Mouse (Mus musculus) cerebellum, adult 9-11 months (tissue): Measurements from ENCODE around the gene Zfp865.
"Not testable (repeated sequence)": the region's sequence is repeated elsewhere in the genome, so short reads cannot be mapped to it uniquely, and the experiment has no call there.

Source experiments
- DNase-seq: peaks from one replicate; pipeline ENCODE4 v3.0.0; 2022

The Zfp865 gene

GRCm38 (mm10) chr7:5020000-5020681 is at the start of gene Zfp865, which contains the start of gene Ccdc106:
Gene Zfp865 (plus strand): TSS chr7:5020376.
Gene Ccdc106 (plus strand): TSS chr7:5020553.
- peak; percentile 99 for DNase-seq

GRCm38 (mm10) chr7:4971068-4971467 is 49.1 kb upstream of the Zfp865 start, which contains the start of gene Sbk3:
Gene Sbk3 (minus strand): TSS chr7:4971168.
- no peak for DNase-seq

DNA sequence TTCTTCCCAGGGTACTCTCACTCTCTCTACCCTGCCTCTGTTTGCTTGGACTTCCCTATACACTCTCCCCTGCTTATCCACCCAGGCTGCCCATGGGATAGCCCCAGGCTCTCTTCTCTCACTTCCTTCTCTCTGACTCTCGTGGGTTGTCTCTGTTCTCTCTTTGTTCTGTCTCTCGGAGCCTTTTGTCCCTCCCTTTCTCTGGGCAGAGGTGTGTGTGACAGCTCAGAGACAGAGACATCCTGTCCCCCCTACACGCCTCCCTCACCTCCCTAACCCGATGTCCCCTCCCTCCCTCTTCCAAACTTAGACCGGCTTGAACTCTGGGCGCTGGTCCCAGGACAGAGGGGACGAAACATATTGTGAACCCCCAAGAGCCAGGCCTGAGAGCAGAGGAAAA is 48.5 kb upstream of the Zfp865 start:
- DNase-seq: no peak

GRCm38 (mm10) chr7:4972321-4973047 is 47.7 kb upstream of the Zfp865 start:
- DNase-seq: no peak

GRCm38 (mm10) chr7:4975455-4975854 is 44.7 kb upstream of the Zfp865 start:
- DNase-seq: no peak

DNA sequence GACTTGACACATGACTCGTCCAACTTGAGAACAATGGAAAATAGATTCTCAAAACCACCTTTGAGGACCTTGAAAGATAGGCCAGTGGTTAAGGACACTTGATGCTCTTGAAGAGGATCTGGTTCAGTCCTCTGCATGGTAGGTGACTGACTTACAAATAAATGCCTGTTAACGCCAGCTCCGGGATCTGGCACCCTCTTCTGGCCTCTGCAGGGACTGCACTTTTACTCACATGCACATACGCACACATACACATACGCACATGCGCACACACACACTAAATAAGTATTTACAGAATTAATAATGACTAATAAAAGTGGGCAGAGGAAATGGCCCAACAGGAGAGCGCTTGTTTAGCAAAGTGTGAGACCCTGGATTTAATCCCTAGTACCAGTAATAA is 43.3 kb upstream of the Zfp865 start:
- DNase-seq: no peak

GRCm38 (mm10) chr7:4988250-4988649 is 31.9 kb upstream of the Zfp865 start:
- no peak for DNase-seq

- peak; percentile 60 for DNase-seq
Measured at GRCm38 (mm10) chr7:4993347-4993998, 26.7 kb upstream of the Zfp865 start.

- DNase-seq: peak; percentile 68
Measured at GRCm38 (mm10) chr7:4993999-4994788, 26.0 kb upstream of the Zfp865 start.

GRCm38 (mm10) chr7:4995268-4996002 is 24.7 kb upstream of the Zfp865 start:
- DNase-seq: no peak

DNA sequence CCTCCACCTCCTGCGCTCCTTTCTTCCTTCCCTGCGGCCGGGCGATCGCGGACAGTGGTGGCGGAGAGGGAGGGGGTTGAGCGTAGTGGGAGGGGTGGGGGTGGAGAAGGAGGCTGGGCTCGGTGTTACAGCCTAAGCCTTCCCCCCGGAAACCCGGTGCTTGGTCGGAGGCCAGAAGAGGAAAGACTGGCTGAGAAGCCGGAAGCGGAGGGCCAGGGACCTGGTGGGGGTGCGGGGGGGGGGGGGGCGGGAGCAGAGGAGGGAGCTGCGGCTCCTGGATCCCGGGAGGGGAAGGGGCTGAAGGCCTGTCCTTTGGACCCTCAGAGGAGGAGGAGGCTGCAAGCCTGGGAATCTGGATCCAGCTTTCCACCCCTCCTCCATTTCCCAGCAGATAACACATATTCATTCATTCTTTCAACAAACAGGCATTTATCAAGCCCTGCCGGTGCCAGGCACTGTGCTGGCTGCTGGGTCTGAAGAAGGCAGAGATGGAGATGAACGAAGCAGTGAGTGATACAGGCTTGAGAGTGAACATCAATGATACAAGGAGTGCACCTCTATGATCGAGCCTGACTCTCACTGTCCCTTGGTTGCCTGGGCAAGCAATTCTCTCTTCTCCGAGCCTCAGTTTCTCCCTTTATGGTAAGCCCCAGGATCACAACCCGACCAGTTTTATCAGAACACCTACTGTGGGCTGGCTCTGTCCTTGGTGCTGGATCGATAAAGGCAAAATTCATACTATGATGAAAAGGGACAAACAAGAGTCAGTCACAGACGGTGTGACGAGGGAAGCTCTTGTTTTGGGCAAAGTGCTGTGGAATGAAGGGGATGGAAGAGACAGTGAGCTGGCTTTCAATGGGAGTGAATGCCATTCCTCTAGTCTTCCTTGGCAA is 23.9 kb upstream of the Zfp865 start, which contains the start of gene Zfp579:
Gene Zfp579 (minus strand): TSS at position 156 of the 893 bp plus-strand sequence.
- DNase-seq: peak; percentile 94

DNA sequence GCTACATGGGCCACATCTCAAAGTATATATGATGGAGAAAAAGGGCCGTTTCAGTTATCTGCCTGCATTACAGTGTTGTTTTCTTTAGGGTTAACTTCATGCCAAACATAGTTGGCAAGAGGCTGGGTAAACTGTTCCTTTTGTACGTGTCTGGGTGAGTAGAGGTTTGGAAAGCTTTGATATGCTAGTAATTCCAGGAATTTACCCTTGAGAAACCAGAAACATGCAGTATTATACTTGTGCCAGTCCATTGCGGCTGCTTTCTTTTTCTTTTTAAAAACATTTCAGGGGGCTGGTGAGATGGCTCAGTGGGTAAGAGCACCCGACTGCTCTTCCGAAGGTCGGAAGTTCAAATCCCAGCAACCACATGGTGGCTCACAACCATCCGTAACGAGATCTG is 23.2 kb upstream of the Zfp865 start:
- no peak for DNase-seq

GRCm38 (mm10) chr7:4999876-5000275 is 20.3 kb upstream of the Zfp865 start:
- DNase-seq: no peak

GRCm38 (mm10) chr7:5002876-5003275 is 17.3 kb upstream of the Zfp865 start:
- not testable (repeated sequence) for DNase-seq

DNA sequence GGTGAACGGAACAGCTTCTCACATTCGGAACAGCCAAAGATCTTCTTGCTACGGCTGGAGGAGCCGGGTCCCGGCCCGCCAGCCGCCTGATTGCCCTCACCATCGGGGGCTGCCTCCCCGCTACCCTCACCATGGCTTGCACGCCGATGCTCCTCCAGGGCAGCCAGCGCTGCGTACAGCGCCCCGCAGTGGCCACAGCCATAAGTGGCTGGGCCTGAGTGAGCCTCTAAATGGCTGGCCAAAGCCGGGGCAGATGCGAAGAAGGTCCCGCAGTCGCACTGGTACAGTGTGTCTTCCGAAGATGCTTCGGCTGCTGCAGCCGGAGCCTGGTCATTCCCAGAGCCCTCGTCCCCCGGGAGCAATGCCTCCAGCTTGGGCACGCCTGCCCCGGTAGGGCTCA is 11.9 kb upstream of the Zfp865 start:
- DNase-seq: no peak

- DNase-seq: peak; percentile 59
Measured at GRCm38 (mm10) chr7:5012681-5013513, 7.3 kb upstream of the Zfp865 start.

- DNase-seq: peak; percentile 95
Measured at GRCm38 (mm10) chr7:5014251-5015117, 5.7 kb upstream of the Zfp865 start, which contains the start of the genes Zfp524 and Fiz1. Gene Zfp524 (plus strand): TSS chr7:5014415. Gene Fiz1 (minus strand): TSS chr7:5014697.

DNA sequence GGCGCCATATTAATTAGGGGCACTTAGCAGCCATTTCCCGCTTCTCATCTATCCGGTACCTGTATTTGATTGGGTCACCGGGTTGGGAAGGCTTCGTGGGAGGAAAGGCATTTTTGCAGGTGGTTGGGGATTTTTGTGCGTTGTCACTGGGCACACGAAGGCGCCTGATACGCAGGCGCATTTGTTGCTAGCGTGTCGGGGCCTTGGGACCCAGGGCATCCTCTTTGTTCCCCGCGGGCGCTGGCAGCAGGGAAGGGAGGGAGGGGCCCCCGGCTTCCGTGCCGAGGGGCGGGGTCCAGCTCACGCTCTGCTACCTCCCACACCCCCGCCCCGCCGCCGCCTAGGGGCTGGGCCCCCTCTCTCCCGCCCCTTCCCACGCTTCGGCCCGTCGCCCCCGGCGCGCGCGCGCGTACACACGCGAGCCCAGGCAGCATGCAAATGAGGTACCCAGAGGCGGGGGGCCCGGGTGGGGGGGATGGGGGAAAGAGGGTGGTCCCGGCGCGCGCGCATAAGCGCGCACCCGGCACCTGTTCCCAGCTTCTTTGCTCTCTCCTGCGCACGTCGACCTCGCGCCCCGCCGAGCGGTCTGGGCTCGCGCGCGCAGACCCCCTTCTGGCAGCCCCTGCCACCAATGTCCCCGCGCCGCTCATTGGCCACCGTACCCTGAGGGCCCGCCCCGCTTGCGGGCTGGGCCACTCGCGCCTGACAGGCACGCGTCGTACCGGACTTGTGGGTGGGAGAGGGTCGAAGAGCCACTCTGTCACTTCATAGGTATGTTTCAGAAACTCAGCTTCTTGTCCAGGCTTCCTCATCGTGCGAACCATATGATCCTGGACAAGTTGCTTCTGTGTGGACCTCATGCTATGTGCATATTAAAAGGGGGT is 4.8 kb upstream of the Zfp865 start, which contains the start of gene Gm44973:
Gene Gm44973 (plus strand): TSS at position 379 of the 884 bp plus-strand sequence.
- DNase-seq: peak; percentile 96
